In the genomic region with DNA sequence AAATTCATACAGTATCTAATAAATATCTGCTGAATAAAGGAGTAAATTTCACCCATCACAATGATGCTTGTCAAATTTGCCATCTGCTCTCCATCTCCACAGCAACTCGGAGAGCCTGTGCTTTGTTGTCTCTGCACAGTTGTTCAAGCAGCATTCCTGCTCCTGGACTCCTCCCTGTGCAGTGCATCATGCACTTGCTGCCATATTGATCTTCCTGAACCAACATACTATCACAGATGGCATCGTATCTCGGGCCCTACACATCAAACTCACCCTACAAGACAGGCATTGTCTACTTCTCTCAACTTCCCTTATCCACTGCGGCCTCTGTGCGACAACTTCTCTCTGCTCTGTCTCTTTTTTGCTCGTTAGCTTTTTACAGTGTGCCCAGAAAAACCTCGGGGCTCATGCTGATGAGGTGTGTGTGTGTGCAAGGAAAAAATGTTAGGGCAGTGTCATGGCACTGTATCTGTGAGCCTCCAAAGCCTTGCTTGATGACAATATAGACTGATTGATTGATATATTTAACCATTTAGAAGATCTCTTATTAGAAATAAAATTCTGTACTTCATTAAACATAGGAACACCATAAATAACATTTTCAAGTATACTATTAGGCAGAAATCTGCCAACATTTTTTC, we compare ENCODE assay signal across 15 mouse cellular contexts. TPM values are rescaled to one million over a fixed set of nuclear protein-coding genes. Genes with fewer than 3 reads are reported as not detected.
A peak's percentile ranks its signal among the peaks of the same experiment; 100 is the strongest.
DNase-seq lines count a peak whose midpoint lies in the region; ATAC-seq lines count a peak whose summit lies in the region.
"Had no signal": no experiment of that assay in that cellular context is flagged by ENCODE, and none has a peak within 500 bp of the region (broad histone marks: within the 10 kb centered on the region; RNA-seq: fewer than 3 reads in every experiment).

No protein-coding gene starts in this region.

- H3K4me1 ChIP-seq in hindbrain, embryonic 14.5 days (replicated peaks; ENCODE audit: control insufficient read depth, insufficient read depth, low read length): peaks cover 27% of the 10 kb centered on the region
- H3K4me1 ChIP-seq in midbrain, embryonic 12.5 days: peaks cover 29% of the 10 kb centered on the region
- H3K4me1 ChIP-seq: intestine, embryonic 15.5 days; lung, embryonic 15.5 days had no signal

- peak overlapping the region; percentile 28; the same call in 1 of the 2 replicates for H3K9ac ChIP-seq in hindbrain, embryonic 14.5 days
- H3K9ac ChIP-seq in midbrain, embryonic 12.5 days (replicated peaks): no peak overlapping the region
- H3K9ac ChIP-seq: heart, embryonic 13.5 days; intestine, embryonic 15.5 days; lung, embryonic 15.5 days had no signal

- H3K4me2 ChIP-seq in hindbrain, embryonic 14.5 days (replicated peaks): no peak overlapping the region
- no peak overlapping the region for H3K4me2 ChIP-seq in midbrain, embryonic 12.5 days (replicated peaks)
- H3K4me2 ChIP-seq: heart, embryonic 13.5 days; intestine, embryonic 15.5 days; lung, embryonic 15.5 days had no signal

- WGBS in hindbrain, embryonic 14.5 days: 36% methylated on average over 7 of the region's 7 CpGs
- 73% methylated on average over 7 of the region's 7 CpGs for WGBS in midbrain, embryonic 12.5 days

- H3K27me3 ChIP-seq in hindbrain, embryonic 14.5 days (ENCODE audit: control insufficient read depth, insufficient read depth, low read length): no peaks in the 10 kb centered on the region
- H3K27me3 ChIP-seq in midbrain, embryonic 12.5 days: no peaks in the 10 kb centered on the region
- H3K27me3 ChIP-seq: heart, embryonic 13.5 days; intestine, embryonic 15.5 days; lung, embryonic 15.5 days had no signal

- H3K36me3 ChIP-seq in hindbrain, embryonic 14.5 days (replicated peaks; ENCODE audit: control insufficient read depth, insufficient read depth): no peaks in the 10 kb centered on the region
- no peaks in the 10 kb centered on the region for H3K36me3 ChIP-seq in midbrain, embryonic 12.5 days
- H3K36me3 ChIP-seq: intestine, embryonic 15.5 days; lung, embryonic 15.5 days had no signal

- H3K9me3 ChIP-seq in hindbrain, embryonic 14.5 days (ENCODE audit: control insufficient read depth, low read length): no peaks in the 10 kb centered on the region
- H3K9me3 ChIP-seq in midbrain, embryonic 12.5 days: 0 out of 2 replicates have a peak, but pooled peaks cover 5% of the 10 kb centered on the region
- H3K9me3 ChIP-seq: heart, embryonic 13.5 days; intestine, embryonic 15.5 days; lung, embryonic 15.5 days had no signal

- ATAC-seq in hindbrain, embryonic 14.5 days (ENCODE audit: low FRiP score): peak; percentile 67
- ATAC-seq in midbrain, embryonic 12.5 days (ENCODE audit: low FRiP score, low read depth): peak; percentile 38
- no peak for ATAC-seq in cerebellum, adult (ENCODE audit: insufficient number of reproducible peaks, low FRiP score, low TSS enrichment)
- ATAC-seq: intestine, embryonic 15.5 days had no signal

- intact Hi-C loops in left cerebral cortex, postnatal 14 days (cut with DNase I): no loop called here

- DNase-seq in layer of hippocampus, adult 18-20 months (ENCODE audit: low spot score in 2 of 2): peak; percentile 27 to 69
- no peak for DNase-seq in layer of hippocampus, postnatal 25 days (ENCODE audit: extremely low spot score in 1 of 2, low spot score in 1 of 2)
- DNase-seq in hindbrain, embryonic 14.5 days (ENCODE audit: low spot score): no peak
- no peak for DNase-seq in right cerebral cortex, adult 2 months (ENCODE audit: low spot score in 2 of 2)
- DNase-seq in ovary, postnatal 14 days (ENCODE audit: low spot score): no peak
- no peak for DNase-seq in left cerebral cortex, postnatal 14 days (ENCODE audit: low spot score in 2 of 2)
- DNase-seq: adrenal gland, adult 2 months; kidney, postnatal 4 days; right cerebral cortex, postnatal 25 days had no signal

- peak overlapping the region; percentile 79 for H3K27ac ChIP-seq in hindbrain, embryonic 14.5 days
- peak overlapping the region; percentile 81 for H3K27ac ChIP-seq in midbrain, embryonic 12.5 days (replicated peaks)
- H3K27ac ChIP-seq: heart, embryonic 13.5 days; intestine, embryonic 15.5 days; lung, embryonic 15.5 days; stomach, postnatal 0 days had no signal

- H3K4me3 ChIP-seq in hindbrain, embryonic 14.5 days (replicated peaks; ENCODE audit: low read length): no peak overlapping the region
- no peak overlapping the region for H3K4me3 ChIP-seq in midbrain, embryonic 12.5 days
- H3K4me3 ChIP-seq: heart, embryonic 13.5 days; intestine, embryonic 15.5 days; lung, embryonic 15.5 days had no signal

RNA-seq across cellular contexts. Expression of gene Fam126a, which starts 11.7 kb away (rescaled TPM):
- 10 to 100 TPM; 25.9 to 26.8 TPM for total RNA-seq in layer of hippocampus, adult 18-20 months (2021)
- 10 to 100 TPM; 24.8 to 25.1 TPM for total RNA-seq in layer of hippocampus, postnatal 25 days (2021)
- polyA plus RNA-seq in hindbrain, embryonic 14.5 days (2014; fragmentation: Nextera tagmentation; extraction: Ambion mirVana): 37.9 and 41.8 TPM in 2 replicates
- polyA plus RNA-seq in midbrain, embryonic 12.5 days (2016; fragmentation: Nextera tagmentation; extraction: Ambion mirVana): 46.0 and 47.4 TPM in 2 replicates
- total RNA-seq in left cerebral cortex, postnatal 14 days (2021): 10 to 100 TPM; 22.9 to 24.1 TPM

Comparison
In these comparisons a context has a peak if more than half of its experiments do, and no peak if none do; other contexts are left out.
1. DNase-seq: peak in layer of hippocampus, adult 18-20 months (2 of 2); none in layer of hippocampus, postnatal 25 days (0 of 2), hindbrain, embryonic 14.5 days (single experiment), right cerebral cortex, adult 2 months (0 of 2), ovary, postnatal 14 days (single experiment) and left cerebral cortex, postnatal 14 days (0 of 2).